Mouse (Mus musculus) erythroblast, adult 5-6 weeks (primary cell): Measurements from ENCODE around the gene Hist1h3g. TPM values are rescaled to one million over a fixed set of nuclear protein-coding genes. Genes with fewer than 3 reads are reported as not detected.
"Not testable (repeated sequence)": the region's sequence is repeated elsewhere in the genome, so short reads cannot be mapped to it uniquely, and the experiment has no call there.

Source experiments
- ATAC-seq: replicated peaks from 2 replicates; pipeline ENCODE4 v1.8.0; 2016; ENCODE audit warnings: moderate number of reproducible peaks, mild to moderate bottlenecking, moderate TSS enrichment, inconsistent platforms; ENCODE audit not compliant: poor library complexity, low FRiP score, severe bottlenecking
- total RNA-seq, 2 experiments: library from RNA; stranded (forward) in 1 of 2; stranded (reverse) in 1 of 2; fragments of 150-400 nt in 1 of 2; fragments of 200-764, 138-1000 nt in 1 of 2; gene quantifications; 2 replicates each; pipeline versions ENCODE4 v1.2.3 to v1.2.4; 2015 to 2017; ENCODE audit warnings: low replicate concordance in 2 of 2

The Hist1h3g gene
- total RNA-seq, 2 experiments from 2014 or later, result 97.2 to 131 TPM

DNA sequence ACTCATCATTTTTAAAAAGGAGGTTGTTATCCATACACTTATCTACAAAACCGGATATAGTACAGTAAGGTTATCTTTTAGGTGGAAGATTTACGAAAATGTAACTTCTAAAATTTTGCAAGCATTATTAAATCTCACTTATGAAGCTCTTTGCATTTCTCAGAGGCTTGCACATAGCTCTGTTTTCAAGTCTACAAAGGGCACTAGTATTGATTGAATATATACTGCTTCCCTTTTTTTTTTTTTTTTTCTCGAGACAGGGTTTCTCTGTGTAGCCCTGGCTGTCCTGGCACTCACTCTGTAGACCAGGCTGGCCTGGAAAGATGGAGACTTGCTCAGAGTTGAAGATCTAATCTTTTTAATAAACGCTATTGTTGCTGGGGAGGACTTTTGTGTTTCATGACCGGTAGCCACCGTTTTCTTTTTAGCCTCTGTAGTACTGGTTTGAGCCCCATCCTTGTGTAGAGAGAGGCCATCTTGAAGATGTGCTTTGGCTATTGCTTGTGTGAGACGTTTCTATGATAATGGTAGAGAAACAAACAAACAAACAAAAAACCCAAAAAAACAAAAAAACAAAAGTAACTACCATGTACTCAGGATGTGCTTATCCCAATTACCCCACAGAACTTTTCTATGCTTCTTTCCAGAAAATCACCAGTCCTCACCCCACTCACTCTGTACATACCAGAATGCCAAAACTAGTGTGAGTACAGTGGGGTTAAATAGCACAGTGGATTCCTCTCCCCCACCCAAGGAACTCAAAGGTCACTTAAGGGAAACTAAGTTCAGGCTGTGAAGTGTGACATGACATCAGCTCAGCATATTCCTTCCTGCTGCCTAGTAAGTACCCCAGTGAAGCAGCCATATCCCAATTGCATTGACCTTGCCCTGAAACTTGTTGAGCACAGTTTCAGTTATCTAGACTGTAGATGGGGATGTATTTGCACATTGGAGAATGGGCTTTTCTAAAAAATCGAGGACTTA lies 17.0 kb downstream of the Hist1h3g start:
- no peak for ATAC-seq

DNA sequence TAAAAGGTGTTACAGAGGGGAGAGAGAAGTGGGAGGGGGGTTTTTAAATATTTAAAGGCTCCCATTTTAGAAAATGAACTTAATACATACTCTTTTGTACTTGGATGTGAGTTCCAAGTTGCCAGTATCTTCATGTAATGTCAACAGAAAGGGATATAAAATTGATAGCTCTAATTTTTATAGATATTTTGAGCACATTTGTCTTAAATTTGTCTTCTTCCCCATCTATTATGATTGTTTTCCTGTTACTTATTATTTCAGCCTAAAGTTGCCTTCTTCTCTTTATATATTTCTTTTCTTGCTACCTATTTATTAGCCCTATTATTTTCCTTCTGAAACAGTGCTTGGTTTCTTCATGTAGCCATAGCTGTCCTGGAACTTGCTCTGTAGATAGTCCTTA lies 17.7 kb downstream of the Hist1h3g start, which contains the start of gene Hist1h1d:
Hist1h1d (plus strand) TSS at position 301 of the 400 bp plus-strand sequence.
- no peak for ATAC-seq

DNA sequence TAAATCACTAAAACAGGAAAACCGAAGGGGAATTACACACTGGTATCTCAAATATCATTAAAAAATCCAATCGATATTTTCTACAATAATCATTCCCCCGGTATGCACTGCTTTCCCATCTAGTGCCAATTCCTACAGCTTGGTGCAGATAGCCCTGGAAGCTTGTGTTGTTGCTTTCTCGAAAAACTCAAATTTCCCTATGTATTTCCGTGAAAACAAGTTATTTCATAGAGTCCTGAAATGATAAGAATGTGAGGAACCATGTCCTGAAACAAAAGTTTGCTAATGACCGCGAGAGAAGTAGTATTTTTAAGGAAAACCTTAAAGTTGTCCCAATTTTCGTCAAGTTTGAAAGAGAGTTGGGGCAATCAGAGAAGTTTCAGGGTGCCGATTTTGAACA lies 19.2 kb downstream of the Hist1h3g start:
- no peak for ATAC-seq

DNA sequence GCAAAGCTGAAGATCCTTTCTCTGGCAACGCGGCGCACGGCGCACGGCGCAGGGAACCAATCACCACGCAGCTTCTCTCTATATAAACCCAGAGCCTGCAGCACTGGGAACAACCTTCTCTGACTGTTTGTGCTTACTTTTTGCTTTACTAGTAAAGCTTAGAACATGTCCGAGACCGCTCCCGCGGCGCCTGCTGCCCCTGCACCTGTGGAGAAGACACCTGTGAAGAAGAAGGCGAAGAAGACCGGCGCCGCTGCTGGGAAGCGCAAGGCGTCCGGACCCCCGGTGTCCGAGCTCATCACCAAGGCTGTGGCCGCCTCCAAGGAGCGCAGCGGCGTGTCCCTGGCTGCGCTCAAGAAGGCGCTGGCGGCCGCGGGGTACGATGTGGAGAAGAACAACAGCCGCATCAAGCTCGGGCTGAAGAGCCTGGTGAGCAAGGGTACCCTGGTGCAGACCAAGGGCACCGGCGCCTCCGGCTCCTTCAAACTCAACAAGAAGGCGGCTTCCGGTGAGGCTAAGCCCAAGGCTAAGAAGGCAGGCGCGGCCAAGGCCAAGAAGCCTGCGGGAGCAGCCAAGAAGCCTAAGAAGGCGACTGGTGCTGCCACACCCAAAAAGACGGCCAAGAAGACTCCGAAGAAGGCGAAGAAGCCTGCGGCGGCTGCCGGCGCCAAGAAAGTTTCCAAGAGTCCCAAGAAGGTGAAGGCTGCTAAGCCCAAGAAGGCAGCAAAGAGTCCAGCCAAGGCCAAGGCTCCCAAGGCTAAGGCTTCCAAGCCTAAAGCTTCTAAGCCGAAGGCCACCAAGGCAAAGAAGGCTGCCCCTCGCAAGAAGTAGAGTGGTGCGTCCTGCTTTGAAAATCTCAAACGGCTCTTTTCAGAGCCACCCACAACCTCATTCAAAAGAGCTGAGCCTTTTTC lies 20.0 kb downstream of the Hist1h3g start:
- ATAC-seq, result peak; percentile 57

DNA sequence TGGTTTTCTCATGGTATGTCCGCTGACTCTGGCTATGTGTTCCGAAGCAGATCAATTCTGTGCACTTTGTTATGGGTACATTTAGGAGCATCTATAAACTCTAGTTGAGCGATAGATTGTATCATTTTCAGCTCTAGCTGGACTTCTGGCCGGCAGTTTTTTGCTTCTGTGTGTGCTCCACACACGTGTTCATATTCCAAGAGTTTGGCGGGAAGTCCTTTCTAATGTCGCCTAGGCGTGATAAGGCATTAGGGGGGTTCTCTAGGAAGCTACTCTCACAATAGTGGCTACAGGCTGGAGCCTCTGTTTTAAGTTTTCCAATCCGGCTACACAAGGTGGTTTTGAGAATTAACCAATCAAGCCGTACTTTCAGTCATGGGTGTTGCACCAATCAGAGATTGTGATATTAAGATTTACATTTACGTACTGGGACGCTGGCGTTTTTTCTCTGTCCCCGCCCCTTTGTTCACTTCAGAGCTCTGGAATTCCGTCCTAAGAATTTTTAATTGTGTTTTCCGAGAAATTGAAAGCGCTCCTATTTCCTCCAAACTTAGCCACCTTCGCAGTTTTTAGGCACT lies 20.7 kb downstream of the Hist1h3g start:
- ATAC-seq, result peak; percentile 56

DNA sequence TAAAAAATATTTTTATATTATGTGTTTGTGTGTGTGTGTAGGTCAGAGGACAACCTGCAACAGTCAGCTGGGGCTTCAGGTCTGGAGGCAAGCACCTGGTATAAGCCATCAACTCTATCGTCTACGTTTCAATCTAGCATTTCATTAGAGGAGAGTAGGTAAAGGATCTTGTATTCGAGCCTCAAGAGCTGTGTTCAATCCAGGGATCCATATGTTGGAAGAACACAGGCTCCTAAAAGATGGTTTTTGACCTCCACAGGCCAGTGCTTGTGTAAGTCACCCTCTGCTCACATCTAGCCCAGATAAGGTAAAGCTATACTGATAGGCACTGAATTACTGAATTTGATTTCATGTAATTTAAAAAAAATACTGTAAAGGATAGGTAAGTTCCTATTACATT lies 21.7 kb downstream of the Hist1h3g start:
- no peak for ATAC-seq

DNA sequence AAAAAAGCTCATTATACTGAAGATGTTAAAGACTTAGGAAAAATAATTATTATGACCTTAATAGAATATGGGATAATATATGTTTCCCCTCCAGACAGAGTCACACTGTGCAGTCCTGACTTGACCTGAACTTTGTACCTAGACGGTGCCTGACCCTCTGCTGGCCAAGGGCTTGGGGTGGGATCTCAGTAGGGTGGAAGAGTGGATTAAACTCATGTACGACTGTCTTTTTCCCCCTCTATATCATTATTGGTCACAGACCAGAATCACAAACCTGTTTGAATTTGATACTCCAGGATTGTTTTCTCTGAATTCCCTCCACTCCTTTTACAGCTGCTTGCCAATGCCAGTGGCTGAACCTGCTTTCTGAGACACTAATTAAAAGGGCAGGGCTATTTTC lies 25.5 kb downstream of the Hist1h3g start:
- ATAC-seq, result not testable (repeated sequence)

DNA sequence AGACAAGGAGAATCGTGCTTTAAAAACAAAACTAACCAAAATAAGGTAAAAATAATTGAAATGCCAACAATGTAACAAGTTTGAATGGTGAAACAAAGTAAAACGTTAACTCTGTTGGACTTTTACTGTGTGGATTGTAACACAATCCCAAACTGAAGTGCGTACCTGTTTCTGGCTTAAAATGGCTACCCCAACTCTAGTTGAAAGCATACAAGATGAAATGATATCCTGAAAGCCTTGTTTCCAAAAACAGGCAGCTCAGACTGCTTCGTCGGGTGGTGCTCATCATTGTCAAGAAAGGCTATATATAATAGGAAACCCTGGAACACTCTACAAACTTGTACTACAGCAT lies 26.3 kb downstream of the Hist1h3g start:
- ATAC-seq, result peak; percentile 55

DNA sequence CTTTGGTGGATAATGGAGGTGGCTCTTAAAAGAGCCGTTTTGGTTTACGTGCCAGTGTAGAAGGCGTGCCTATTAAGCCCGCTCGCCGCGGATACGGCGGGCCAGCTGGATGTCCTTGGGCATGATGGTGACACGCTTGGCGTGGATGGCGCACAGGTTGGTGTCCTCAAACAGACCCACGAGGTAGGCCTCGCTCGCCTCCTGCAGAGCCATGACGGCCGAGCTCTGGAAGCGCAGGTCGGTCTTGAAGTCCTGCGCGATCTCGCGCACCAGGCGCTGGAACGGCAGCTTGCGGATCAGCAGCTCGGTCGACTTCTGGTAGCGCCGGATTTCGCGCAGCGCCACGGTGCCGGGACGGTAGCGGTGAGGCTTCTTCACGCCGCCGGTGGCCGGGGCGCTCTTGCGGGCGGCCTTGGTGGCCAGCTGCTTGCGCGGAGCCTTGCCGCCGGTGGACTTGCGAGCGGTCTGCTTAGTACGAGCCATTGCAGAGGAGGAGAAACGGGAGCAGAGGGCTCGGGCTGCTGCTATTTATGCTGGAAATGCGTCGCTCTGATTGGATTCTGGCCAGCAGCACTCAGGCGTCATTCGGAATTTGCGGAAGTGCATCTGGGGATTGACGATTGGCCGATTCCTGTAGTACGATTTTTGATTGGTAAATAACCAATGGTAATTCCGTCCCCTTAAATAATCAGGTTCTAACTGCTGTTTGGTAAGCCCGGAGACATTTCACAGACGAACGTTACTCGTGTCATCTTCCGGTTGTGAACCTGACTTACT lies 26.8 kb downstream of the Hist1h3g start, which contains the start of gene Hist1h3e:
Hist1h3e (minus strand) TSS at position 487 of the 777 bp plus-strand sequence.
- ATAC-seq, result peak; percentile 91

DNA sequence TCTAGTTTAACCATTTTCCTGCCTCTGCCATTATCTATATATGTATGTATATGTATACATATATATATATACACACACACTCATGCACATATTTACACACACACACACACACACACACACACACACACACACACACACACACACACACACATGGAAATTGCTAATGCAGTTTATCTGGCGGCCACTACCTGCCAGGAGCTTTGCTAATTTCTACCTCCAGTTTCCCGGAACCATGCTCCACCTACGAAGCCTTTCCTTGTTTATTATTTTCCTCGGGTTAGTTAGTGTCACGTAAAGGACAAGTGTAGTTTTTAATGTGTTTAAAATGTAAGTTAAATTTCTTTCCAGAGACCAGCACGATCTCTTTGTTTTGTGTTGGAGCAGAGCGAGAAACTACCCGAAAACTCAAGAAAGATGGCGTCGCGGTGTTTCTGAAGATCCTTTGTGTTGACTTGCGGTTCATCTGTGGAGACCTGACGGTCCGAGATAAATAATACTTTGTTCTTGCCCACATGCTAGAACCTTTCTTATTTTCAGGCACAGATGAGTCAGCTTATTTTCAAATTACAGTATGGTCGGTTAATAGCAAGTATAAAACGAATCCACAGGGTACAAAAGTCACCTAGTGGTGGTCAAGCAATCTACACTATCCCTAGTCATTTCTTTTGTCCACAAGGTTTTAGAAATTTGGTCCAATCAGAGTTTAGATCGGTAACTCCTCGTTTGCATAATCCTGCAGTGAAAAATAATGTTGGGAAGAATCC lies 27.7 kb downstream of the Hist1h3g start:
- ATAC-seq, result peak; percentile 51

DNA sequence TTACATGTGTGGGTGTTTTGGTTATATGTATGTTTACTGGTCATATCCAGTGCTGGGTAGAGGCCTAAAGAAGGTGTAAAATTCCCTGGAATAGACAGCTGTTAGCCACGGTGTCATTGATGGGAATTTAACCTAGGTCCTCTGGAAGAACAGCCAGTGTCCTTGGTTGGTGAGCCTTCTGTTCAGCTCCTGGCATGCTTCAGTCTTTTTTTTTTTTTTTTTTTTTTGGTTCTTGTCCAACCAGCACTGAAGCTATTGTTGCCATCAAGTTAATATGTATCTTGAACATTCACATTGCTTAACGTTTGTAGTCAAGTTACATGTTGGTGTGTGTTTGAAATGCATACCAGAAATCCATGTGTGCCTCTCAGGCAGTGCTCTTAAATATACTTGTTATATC lies 29.3 kb downstream of the Hist1h3g start:
- ATAC-seq, result no peak

DNA sequence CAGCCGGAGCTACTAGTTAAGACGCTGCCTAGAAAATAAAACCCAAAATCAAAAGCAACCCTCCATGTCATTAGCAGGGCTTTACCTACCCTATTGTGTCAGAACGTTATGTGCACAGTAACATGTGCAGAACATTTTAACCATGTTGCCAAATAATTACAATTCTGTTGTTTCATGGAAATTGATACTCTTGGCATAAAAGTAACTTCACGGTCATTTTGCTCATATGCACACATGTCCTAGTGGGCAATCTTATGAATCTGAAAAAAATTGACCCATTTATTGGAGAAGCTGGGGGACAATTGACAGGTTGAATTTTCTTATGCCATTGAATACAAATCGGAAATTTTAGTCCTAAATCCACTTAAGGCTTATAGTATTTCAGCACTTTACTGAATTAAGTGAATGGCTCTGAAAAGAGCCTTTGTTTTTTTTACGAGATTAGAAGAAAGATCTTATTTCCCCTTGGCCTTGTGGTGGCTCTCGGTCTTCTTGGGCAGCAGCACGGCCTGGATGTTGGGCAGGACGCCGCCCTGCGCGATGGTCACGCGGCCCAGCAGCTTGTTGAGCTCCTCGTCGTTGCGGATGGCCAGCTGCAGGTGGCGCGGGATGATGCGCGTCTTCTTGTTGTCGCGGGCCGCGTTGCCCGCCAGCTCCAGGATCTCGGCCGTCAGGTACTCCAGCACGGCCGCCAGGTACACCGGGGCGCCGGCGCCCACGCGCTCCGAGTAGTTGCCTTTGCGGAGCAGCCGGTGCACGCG lies 35.2 kb downstream of the Hist1h3g start:
- ATAC-seq, result not testable (repeated sequence)

DNA sequence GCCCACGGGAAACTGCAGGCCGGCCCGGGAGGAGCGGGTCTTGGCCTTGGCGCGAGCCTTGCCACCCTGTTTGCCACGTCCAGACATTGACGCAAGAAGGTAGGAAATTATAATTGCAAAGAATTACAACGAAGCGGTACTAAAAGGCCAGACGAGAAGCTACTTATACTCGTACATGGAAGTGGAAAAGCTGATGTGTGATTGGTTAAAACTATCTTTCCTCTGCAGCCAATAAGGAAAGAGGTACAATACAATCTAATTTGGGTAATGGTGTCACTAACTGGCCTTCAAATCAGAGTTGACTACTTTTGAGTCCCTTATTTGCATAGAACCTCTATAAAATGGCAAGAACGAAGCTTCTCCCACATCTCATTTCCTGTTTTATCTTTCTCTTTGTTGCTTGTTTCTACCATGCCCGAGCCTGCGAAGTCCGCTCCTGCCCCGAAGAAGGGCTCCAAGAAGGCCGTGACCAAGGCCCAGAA lies 35.8 kb downstream of the Hist1h3g start, which contains the start of the genes Hist1h2ae and Hist1h2bg:
Hist1h2ae (minus strand) TSS at position 199 of the 482 bp plus-strand sequence.
Hist1h2bg (plus strand) TSS at position 375 of the 482 bp plus-strand sequence.
- peak; percentile 79 for ATAC-seq

DNA sequence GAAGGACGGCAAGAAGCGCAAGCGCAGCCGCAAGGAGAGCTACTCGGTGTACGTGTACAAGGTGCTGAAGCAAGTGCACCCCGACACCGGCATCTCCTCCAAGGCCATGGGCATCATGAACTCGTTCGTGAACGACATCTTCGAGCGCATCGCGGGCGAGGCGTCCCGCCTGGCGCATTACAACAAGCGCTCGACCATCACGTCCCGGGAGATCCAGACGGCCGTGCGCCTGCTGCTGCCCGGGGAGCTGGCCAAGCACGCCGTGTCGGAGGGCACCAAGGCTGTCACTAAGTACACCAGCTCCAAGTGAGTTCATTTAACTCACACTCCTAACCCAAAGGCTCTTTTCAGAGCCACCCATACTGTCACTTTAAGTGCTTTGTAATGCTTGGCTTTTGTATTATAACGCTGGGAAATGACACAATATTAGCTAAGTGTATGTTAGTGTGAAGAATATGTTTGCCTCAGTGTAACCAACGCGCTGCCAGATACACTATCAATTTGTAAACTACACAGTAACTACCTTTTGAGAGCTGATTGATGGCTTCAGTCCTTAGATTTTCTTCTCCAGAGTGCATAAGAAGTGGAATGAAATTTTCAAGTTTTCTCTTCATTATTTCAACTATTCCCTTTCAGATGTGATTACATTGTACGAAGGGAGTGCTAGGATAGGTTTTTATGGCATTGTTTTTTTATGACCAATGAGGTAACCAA lies 36.4 kb downstream of the Hist1h3g start:
- ATAC-seq, result not testable (repeated sequence)

DNA sequence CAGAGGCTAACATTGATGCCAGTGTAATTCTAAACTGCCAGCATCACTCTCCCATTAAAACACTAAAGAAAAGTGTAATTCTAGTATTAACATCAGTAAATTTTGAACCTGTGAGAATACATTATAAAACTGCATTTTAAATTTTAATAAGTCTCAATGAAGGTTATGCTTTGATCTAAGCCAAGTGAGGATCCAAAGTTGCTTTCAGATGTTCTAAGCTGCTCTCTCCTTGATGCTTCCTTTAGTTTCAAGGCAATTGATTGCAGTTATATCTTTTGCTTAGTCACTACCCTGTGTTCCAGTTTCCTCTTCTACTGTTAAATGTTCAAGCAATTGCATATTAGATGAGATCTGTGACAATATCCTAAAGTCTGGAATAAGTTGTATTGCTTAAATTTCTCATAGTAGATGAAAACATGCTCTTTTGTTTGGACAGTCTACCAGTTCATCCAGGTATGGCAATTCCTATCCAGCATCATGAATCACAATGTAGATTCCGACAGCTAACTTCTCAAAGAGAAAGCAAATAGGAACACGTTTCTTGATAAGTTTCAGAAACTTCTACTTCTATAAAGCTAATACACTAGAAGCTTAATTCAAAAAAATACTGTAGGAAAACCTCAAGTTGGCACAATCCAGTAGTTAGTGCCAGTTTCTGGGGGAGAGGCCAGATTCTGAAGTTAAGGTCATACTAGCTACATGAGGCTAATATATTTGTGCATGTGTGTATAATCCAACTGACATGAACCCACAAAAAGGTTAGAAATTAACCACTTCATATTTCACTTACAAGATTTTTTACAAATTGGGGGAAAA lies 37.2 kb downstream of the Hist1h3g start:
- 0 out of 2 replicates have a peak, but pooled peaks have one; percentile 12 for ATAC-seq
